Mouse (Mus musculus) ES-Bruce4 (cell line): ENCODE measurements at regions not wholly inside any gene's neighbourhood (a gene's known extent, or its start where the extent isn't known, plus 50 kb on each side); places are given as distances from the start of the nearest gene placed in this dataset.

ENCODE experiments used
- CTCF ChIP-seq: IDR thresholded peaks from one replicate; pipeline ENCODE4 v1.8.1; 2011; ENCODE audit warnings: low read depth, low read length
- EP300 ChIP-seq: IDR thresholded peaks from 2 replicates; pipeline ENCODE4 v1.6.1; 2011; ENCODE audit warnings: low read depth, low read length; ENCODE audit not compliant: insufficient read depth
- POLR2A ChIP-seq: IDR thresholded peaks from one replicate; pipeline ENCODE4 v1.8.1; 2011; ENCODE audit warnings: low read length; ENCODE audit not compliant: insufficient read depth

DNA sequence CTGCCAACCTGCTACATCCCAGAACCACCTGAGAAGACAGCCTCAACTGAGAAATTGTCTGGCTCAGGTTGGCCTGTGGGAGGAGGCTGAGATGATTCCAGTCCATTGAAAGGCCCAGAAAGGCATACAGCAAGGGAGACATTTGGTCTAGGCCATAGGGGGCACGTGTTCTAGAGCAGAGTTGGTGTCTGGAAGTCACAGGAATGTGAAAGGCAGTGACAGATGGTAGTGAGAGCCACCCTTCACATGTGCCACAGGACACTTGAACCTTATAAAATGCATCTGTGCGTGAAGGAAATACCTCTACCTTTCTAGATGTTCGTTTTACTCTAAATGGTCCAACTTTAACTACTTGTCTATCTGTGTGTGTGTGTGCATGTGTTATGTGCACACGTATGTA is 326.1 kb downstream of the Gm49356 start:
- no peak for TF ChIP-seq CTCF
- no peak for TF ChIP-seq EP300
- no peak for TF ChIP-seq POLR2A
